Mouse (Mus musculus) forebrain, postnatal 0 days (tissue): ENCODE results near the gene Hspa1l. TPM values are rescaled to one million over a fixed set of nuclear protein-coding genes. Genes with fewer than 3 reads are reported as not detected.
A peak's percentile ranks its signal among the peaks of the same experiment; 100 is the strongest.

Experiments
- ATAC-seq: fragments of 200-750 bp; cut with Nextera tagmentation; 2 replicates; pipeline ENCODE4 v1.8.0; 2017; ENCODE audit warnings: mild to moderate bottlenecking, moderate library complexity
- DNase-seq: peaks from one replicate; pipeline ENCODE4 v3.0.0-alpha.2; 2015
- H3K27ac ChIP-seq: fragments of 300-500 bp; sonication (generic); 2 replicates; pipeline ENCODE4 v1.5.1; 2014; ENCODE audit warnings: low read depth, mild to moderate bottlenecking, antibody characterized with exemption, low read length, moderate library complexity, mixed read lengths
- H3K27me3 ChIP-seq: fragments of 300-500 bp; sonication (generic); 2 replicates; pipeline ENCODE4 v1.6.1; 2014; ENCODE audit warnings: mild to moderate bottlenecking, low read length, mixed read lengths; ENCODE audit not compliant: insufficient read depth
- H3K36me3 ChIP-seq: fragments of 300-500 bp; sonication (generic); 2 replicates; pipeline ENCODE4 v1.6.1; 2014; ENCODE audit warnings: mild to moderate bottlenecking, moderate library complexity; ENCODE audit not compliant: insufficient read depth
- H3K4me1 ChIP-seq: fragments of 300-500 bp; sonication (generic); 2 replicates; pipeline ENCODE4 v1.6.1; 2014; ENCODE audit warnings: antibody characterized with exemption; ENCODE audit not compliant: insufficient read depth
- H3K4me2 ChIP-seq: fragments of 300-500 bp; sonication (generic); 2 replicates; pipeline ENCODE4 v1.6.1; 2014; ENCODE audit warnings: low read depth, mild to moderate bottlenecking, moderate library complexity
- H3K4me3 ChIP-seq: fragments of 300-500 bp; sonication (generic); 2 replicates; pipeline ENCODE4 v1.5.1; 2014; ENCODE audit warnings: low read depth, low read length, mixed read lengths
- H3K9ac ChIP-seq: fragments of 300-500 bp; sonication (generic); 2 replicates; pipeline ENCODE4 v1.6.1; 2014; ENCODE audit warnings: mild to moderate bottlenecking
- H3K9me3 ChIP-seq: fragments of 300-500 bp; sonication (generic); 2 replicates; pipeline ENCODE4 v1.6.1; 2016; ENCODE audit warnings: low read length
- CTCF ChIP-seq: sonication (generic); IDR thresholded peaks from 2 replicates; pipeline ENCODE4 v1.5.1; 2016; ENCODE audit warnings: antibody characterized with exemption, control low read depth, low read depth
- WGBS: fragments of 180-500 bp; shearing (Covaris S2); extraction: QIAGEN DNeasy Blood & Tissue Kit; methylation state at CpG from one replicate; pipeline ENCODE4 v1.1.7; 2014; 5-methylcytosine and 5-hydroxymethylcytosine counted together
- polyA plus RNA-seq: library from polyadenylated mRNA; unstranded; fragments of >200 nt; fragmentation: Nextera tagmentation; extraction: Ambion mirVana; gene quantifications from 2 replicates; pipeline ENCODE4 v1.2.1, GENCODE M21; 2015
- total RNA-seq: library from RNA; depleted of rRNA; stranded (reverse); fragments of >200 nt; gene quantifications from 2 replicates; pipeline ENCODE4 v1.2.3, GENCODE M21; 2014

Hspa1l gene
- total and polyA plus RNA-seq, 2 experiments from 2014 or later: 0.24 to 0.36 TPM

DNA sequence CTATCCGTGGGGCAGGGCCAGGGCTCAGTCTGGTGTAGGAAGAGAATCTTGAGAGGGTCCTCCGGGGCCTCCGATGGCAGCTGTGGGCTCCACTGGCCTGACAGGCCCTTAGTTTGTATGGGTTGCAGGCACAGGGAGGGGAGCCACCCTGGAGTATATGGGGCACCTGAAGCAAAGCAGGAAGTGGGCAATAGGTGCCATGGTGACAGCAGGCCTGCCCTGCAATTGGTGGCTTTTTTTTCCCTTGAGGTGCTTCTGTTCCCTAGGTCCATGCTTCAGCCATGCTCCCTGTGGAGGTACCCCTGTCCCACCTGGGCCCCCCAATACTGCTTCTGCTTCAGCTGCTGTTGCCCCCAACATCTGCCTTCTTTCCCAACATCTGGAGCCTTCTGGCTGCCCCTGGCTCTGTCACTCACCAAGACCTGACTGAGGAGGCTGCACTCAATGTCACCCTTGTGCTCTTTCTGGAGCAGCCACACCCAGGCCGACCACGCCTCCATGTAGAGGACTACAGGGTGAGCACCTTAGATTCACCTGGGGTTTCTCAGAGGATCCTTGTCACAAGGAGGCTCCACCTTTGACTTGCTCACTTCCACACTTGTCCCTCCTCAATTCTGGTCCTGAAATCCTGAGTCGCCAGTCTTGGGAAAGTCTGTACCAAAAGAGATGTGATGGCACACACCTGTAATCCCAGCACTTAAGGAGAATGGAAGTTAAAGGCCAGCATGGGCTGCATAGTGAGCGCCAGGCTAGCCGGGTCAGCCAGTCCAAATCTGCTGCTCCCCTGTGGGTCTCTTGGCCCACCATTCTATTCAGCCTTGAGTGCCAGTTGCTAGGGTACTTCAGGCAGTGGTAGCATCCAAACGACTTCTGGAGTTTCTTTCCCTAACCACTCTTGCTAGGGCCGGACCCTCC lies 44.5 kb downstream of the Hspa1l start:
- DNase-seq (no peak), ATAC-seq (no peak)
- Histone ChIP-seq H3K4me3 (no peak overlapping the region), H3K27me3 (no peaks in the 10 kb centered on the region; the same call in 1 of the 2 replicates), H3K9me3 (no peaks in the 10 kb centered on the region), H3K9ac (no peak overlapping the region), H3K4me1 (peaks cover 4% of the 10 kb centered on the region; the same call in 1 of the 2 replicates), H3K27ac (no peak overlapping the region), H3K36me3 (peaks cover 45% of the 10 kb centered on the region), H3K4me2 (no peak overlapping the region)
- WGBS: 78% methylated on average over 10 of the region's 10 CpGs
- no peak for TF ChIP-seq CTCF

GRCm38 (mm10) chr17:35017706-35018030 lies 45.2 kb downstream of the Hspa1l start:
- no peak for TF ChIP-seq CTCF
- Histone ChIP-seq H3K36me3 (peaks cover 39% of the 10 kb centered on the region), H3K4me3 (no peak overlapping the region), H3K27ac (no peak overlapping the region), H3K9me3 (no peaks in the 10 kb centered on the region), H3K4me2 (no peak overlapping the region), H3K27me3 (no peaks in the 10 kb centered on the region; the same call in 1 of the 2 replicates), H3K9ac (no peak overlapping the region), H3K4me1 (peaks cover 4% of the 10 kb centered on the region; the same call in 1 of the 2 replicates)
- no peak for DNase-seq
- WGBS: 73% methylated on average over 14 of the region's 14 CpGs
- no peak for ATAC-seq

DNA sequence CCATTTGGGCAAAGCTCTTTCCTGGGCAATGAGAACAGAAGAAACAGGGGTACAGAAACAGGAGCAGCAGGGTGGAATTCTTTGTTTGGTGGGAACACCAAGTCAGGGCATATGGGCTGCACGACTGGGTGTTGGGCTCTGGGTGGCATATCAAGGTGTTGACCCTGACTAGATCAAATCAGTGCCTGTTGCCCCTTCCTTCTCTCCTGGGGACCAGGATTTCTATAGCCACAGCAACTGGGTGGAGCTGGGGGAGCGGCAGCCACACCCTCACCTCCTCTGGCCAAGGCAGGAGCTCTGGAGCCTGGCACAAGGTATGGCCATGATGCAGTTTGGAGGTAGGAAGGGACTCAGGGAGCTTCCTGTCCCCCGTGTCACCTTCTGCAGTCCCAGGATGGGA lies 45.7 kb downstream of the Hspa1l start:
- Histone ChIP-seq H3K27ac (no peak overlapping the region), H3K9me3 (no peaks in the 10 kb centered on the region), H3K4me2 (no peak overlapping the region), H3K27me3 (no peaks in the 10 kb centered on the region; the same call in 1 of the 2 replicates), H3K4me3 (no peak overlapping the region), H3K36me3 (peaks cover 34% of the 10 kb centered on the region), H3K4me1 (peaks cover 4% of the 10 kb centered on the region; the same call in 1 of the 2 replicates), H3K9ac (no peak overlapping the region)
- WGBS: 81% methylated on average over 3 of the region's 3 CpGs
- ATAC-seq (no peak), DNase-seq (no peak)
- no peak for TF ChIP-seq CTCF

DNA sequence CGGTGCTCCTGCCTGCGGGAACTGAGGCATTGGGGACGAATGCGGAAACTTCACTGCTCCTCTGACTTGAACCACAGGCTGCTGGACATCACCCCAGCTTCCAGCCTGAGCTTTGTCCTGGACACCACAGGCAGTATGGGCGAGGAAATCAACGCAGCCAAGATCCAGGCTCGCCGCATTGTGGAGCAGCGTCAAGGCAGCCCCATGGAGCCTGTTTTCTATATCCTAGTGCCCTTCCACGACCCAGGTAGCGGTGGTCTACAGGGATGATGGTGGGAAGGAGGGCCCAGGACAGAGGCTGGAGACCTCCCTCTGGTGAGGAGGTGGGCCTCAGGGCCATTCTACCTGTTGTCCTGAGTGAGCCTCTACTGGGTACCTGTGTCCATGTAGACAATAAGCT lies 47.4 kb downstream of the Hspa1l start:
- DNase-seq (no peak), ATAC-seq (no peak)
- no peak overlapping the region for H3K4me2 ChIP-seq
- TF ChIP-seq CTCF: no peak
- no peak overlapping the region for H3K4me3 ChIP-seq
- H3K27me3 ChIP-seq: no peaks in the 10 kb centered on the region; the same call in 1 of the 2 replicates
- WGBS: 74% methylated on average over 11 of the region's 11 CpGs
- no peak overlapping the region for H3K9ac ChIP-seq
- peaks cover 17% of the 10 kb centered on the region for H3K36me3 ChIP-seq
- H3K9me3 ChIP-seq: no peaks in the 10 kb centered on the region
- no peak overlapping the region for H3K27ac ChIP-seq
- peaks cover 4% of the 10 kb centered on the region; the same call in 1 of the 2 replicates for H3K4me1 ChIP-seq

DNA sequence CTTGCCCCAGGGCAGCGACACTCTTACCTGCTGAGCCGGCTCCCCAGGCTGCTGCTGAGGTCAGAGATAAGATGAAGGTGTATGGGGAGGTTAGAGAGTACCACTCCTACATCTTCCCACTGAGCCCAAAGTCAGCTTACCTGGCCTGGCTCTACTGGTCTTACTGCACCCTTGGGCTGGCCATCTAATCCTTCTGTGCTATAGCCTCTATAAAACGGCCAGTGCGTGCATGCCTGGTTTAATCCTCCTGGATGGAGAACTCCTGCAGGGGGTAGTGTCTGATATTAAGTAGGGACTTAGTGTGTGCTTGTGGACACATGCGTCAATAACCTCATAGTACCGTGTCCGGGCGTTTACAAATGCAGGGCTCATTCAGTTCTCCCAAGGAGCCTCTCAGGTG lies 48.0 kb downstream of the Hspa1l start:
- ATAC-seq (no peak), DNase-seq (no peak)
- H3K4me2 ChIP-seq: no peak overlapping the region
- no peak overlapping the region for H3K4me3 ChIP-seq
- H3K27ac ChIP-seq: no peak overlapping the region
- H3K27me3 ChIP-seq: no peaks in the 10 kb centered on the region; the same call in 1 of the 2 replicates
- WGBS: 82% methylated on average over 8 of the region's 8 CpGs
- no peak overlapping the region for H3K9ac ChIP-seq
- TF ChIP-seq CTCF: no peak
- peaks cover 10% of the 10 kb centered on the region for H3K36me3 ChIP-seq
- H3K9me3 ChIP-seq: no peaks in the 10 kb centered on the region
- H3K4me1 ChIP-seq: peaks cover 4% of the 10 kb centered on the region; the same call in 1 of the 2 replicates

GRCm38 (mm10) chr17:35021163-35021808 lies 48.8 kb downstream of the Hspa1l start:
- 0 out of 2 replicates have a peak overlapping the region, but pooled peaks have one; percentile 10 for H3K4me2 ChIP-seq
- peaks cover 4% of the 10 kb centered on the region; the same call in 1 of the 2 replicates for H3K36me3 ChIP-seq
- H3K4me3 ChIP-seq: no peak overlapping the region
- H3K9ac ChIP-seq: no peak overlapping the region
- WGBS: 6% methylated on average over 17 of the region's 17 CpGs
- TF ChIP-seq CTCF: peak; percentile 95
- H3K9me3 ChIP-seq: no peaks in the 10 kb centered on the region
- DNase-seq: peak; percentile 77
- H3K27me3 ChIP-seq: no peaks in the 10 kb centered on the region; the same call in 1 of the 2 replicates
- peak overlapping the region; percentile 21; the same call in 1 of the 2 replicates for H3K27ac ChIP-seq
- ATAC-seq: peak; percentile 66
- peaks cover 4% of the 10 kb centered on the region; the same call in 1 of the 2 replicates for H3K4me1 ChIP-seq
